Mouse (Mus musculus) E14TG2a.4 (cell line): ENCODE results near the gene A630001G21Rik.

ENCODE experiments used
- CTCF ChIP-seq: conservative IDR thresholded peaks from 2 replicates; pipeline ENCODE4 v1.5.1; 2014; ENCODE audit warnings: low read length
- NANOG ChIP-seq: IDR thresholded peaks from 2 replicates; pipeline ENCODE4 v1.6.1; 2014; ENCODE audit warnings: borderline replicate concordance, low read length, mixed read lengths
- POU5F1 ChIP-seq: IDR thresholded peaks from 2 replicates; pipeline ENCODE4 v1.6.1; 2014; ENCODE audit warnings: low read length, borderline replicate concordance

GRCm38 (mm10) chr1:85758969-85759293 is 19.5 kb downstream of the A630001G21Rik start:
- TF ChIP-seq NANOG (no peak), CTCF (no peak), POU5F1 (no peak)
